Mouse (Mus musculus) embryonic facial prominence, embryonic 14.5 days (tissue): ENCODE data around the gene Gm9857. TPM values are rescaled to one million over a fixed set of nuclear protein-coding genes. Genes with fewer than 3 reads are reported as not detected.
A peak's percentile ranks its signal among the peaks of the same experiment; 100 is the strongest.

Source experiments
- ATAC-seq: fragments of 200-750 bp; cut with Nextera tagmentation; 2 replicates; pipeline ENCODE4 v1.8.0; 2017; ENCODE audit warnings: low read depth, moderate number of reproducible peaks, moderate TSS enrichment
- DNase-seq: peaks from one replicate; pipeline ENCODE4 v3.0.0-alpha.2; 2015; ENCODE audit warnings: low spot score
- H3K27ac ChIP-seq: fragments of 300-500 bp; sonication (generic); replicated peaks from 2 replicates; pipeline ENCODE4 v1.5.1; 2014; ENCODE audit warnings: low read depth, mild to moderate bottlenecking, low read length, moderate library complexity
- H3K27me3 ChIP-seq: fragments of 300-500 bp; sonication (generic); replicated peaks from 2 replicates; pipeline ENCODE4 v1.6.1; 2014; ENCODE audit warnings: low read length; ENCODE audit not compliant: control insufficient read depth, insufficient read depth
- H3K36me3 ChIP-seq: fragments of 300-500 bp; sonication (generic); 2 replicates; pipeline ENCODE4 v1.6.1; 2014; ENCODE audit warnings: low read length, mixed read lengths; ENCODE audit not compliant: control insufficient read depth, insufficient read depth
- H3K4me1 ChIP-seq: fragments of 300-500 bp; sonication (generic); 2 replicates; pipeline ENCODE4 v1.6.1; 2014; ENCODE audit warnings: antibody characterized with exemption, low read length; ENCODE audit not compliant: control insufficient read depth, insufficient read depth
- H3K4me2 ChIP-seq: fragments of 300-500 bp; sonication (generic); 2 replicates; pipeline ENCODE4 v1.6.1; 2014; ENCODE audit warnings: low read depth, mild to moderate bottlenecking, low read length, moderate library complexity, mixed read lengths
- H3K4me3 ChIP-seq: fragments of 300-500 bp; sonication (generic); 2 replicates; pipeline ENCODE4 v1.5.1; 2014; ENCODE audit warnings: low read depth, mild to moderate bottlenecking, low read length
- H3K9ac ChIP-seq: fragments of 300-500 bp; sonication (generic); 2 replicates; pipeline ENCODE4 v1.6.1; 2014; ENCODE audit warnings: low read depth, mild to moderate bottlenecking, low read length, moderate library complexity, mixed read lengths
- H3K9me3 ChIP-seq: fragments of 300-500 bp; sonication (generic); 2 replicates; pipeline ENCODE4 v1.6.1; 2016; ENCODE audit warnings: low read length; ENCODE audit not compliant: control insufficient read depth
- WGBS: fragments of 180-500 bp; shearing (Covaris S2); extraction: QIAGEN DNeasy Blood & Tissue Kit; methylation state at CpG from one replicate; pipeline ENCODE4 v1.1.7; 2014; 5-methylcytosine and 5-hydroxymethylcytosine counted together
- polyA plus RNA-seq: library from polyadenylated mRNA; unstranded; fragments of >200 nt; fragmentation: Nextera tagmentation; extraction: Ambion mirVana; gene quantifications from 2 replicates; pipeline ENCODE4 v1.2.1, GENCODE M21; 2014

Gene Gm9857
- polyA plus RNA-seq, 1 experiment from 2014 or later = not detected

DNA sequence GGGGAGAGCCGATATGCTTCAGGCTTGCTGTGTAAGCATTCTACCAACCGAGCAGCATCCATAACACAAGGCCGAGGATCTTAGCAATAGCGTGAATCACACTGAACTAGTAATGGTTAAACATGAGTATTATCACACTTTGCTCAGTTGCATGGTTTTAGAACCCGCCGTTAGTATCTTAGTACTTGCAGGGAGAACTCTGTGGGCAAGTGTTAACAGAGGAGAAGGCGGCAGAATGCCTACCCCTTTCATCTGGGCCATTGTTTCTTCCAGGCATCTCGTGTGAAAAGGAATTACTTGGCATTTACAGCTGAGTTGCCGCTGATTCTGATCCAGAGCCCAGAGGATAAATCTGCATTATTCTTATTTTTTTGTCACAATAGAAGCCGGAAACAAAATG lies 751 bp upstream of the Gm9857 start:
- no peak overlapping the region for H3K9ac ChIP-seq
- H3K9me3 ChIP-seq = no peaks in the 10 kb centered on the region
- H3K27me3 ChIP-seq = no peaks in the 10 kb centered on the region
- no peak overlapping the region for H3K27ac ChIP-seq
- no peaks in the 10 kb centered on the region for H3K36me3 ChIP-seq
- no peaks in the 10 kb centered on the region for H3K4me1 ChIP-seq
- no peak overlapping the region for H3K4me2 ChIP-seq
- H3K4me3 ChIP-seq = no peak overlapping the region
- ATAC-seq = no peak
- no peak for DNase-seq
- WGBS = 88% methylated on average over 10 of the region's 10 CpGs

DNA sequence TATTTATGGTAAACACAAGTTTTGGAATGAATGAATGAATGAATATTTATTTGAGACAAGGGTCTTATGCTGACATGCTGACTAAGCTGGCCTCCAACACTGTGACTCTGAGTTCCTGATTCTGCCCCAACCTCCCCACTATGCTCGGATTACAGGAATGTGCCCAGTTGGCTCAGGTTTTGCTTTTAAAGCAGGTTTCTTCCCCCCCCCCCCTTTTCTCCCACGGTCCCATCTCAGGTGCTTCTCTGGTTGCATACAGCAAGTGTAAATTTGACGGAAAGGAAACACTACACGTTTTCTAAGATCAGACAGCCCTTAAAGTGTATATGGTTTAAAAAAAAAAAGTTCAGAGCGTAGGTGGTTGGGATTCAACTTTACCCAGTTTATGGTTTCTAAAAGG lies 672 bp downstream of the Gm9857 start, which contains the start of gene Henmt1:
Gene Henmt1 (plus strand): TSS at position 301 of the 400 bp plus-strand sequence.
- no peak for DNase-seq
- ATAC-seq = no peak
- H3K9me3 ChIP-seq = no peaks in the 10 kb centered on the region
- H3K27me3 ChIP-seq = no peaks in the 10 kb centered on the region
- H3K4me1 ChIP-seq = no peaks in the 10 kb centered on the region
- 75% methylated on average over 5 of the region's 5 CpGs for WGBS
- H3K36me3 ChIP-seq = no peaks in the 10 kb centered on the region
- H3K9ac ChIP-seq = peak within 1 kb of the TSS; percentile 46
- H3K4me3 ChIP-seq = peak within 1 kb of the TSS; percentile 35
- no peak within 1 kb of the TSS for H3K27ac ChIP-seq
- peak within 1 kb of the TSS; percentile 61 for H3K4me2 ChIP-seq

DNA sequence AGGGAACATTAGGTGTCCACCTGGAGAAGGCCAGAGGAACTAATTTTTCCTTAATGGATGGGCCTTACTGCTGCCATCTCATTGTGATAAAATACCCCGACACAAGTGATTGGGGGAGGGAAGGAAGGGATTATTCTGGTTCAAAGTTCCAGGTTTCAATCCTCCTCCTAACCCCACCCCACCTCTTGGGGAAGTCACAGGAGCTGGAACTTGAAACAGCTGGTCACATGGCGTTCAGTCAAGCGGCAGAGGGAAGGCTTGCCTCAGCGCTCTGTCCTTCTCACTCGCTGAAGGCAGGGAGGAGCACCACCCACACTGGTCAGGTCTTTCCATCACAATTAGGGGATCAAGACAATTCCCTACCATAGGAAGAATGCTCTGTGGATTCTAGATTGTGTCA lies 1.6 kb downstream of the Gm9857 start:
- no peaks in the 10 kb centered on the region for H3K27me3 ChIP-seq
- H3K4me2 ChIP-seq = no peak overlapping the region
- no peaks in the 10 kb centered on the region for H3K9me3 ChIP-seq
- no peaks in the 10 kb centered on the region for H3K4me1 ChIP-seq
- H3K36me3 ChIP-seq = no peaks in the 10 kb centered on the region
- no peak overlapping the region for H3K4me3 ChIP-seq
- no peak overlapping the region for H3K27ac ChIP-seq
- H3K9ac ChIP-seq = no peak overlapping the region
- DNase-seq (no peak), ATAC-seq (no peak)
- WGBS = 85% methylated on average over 5 of the region's 5 CpGs

DNA sequence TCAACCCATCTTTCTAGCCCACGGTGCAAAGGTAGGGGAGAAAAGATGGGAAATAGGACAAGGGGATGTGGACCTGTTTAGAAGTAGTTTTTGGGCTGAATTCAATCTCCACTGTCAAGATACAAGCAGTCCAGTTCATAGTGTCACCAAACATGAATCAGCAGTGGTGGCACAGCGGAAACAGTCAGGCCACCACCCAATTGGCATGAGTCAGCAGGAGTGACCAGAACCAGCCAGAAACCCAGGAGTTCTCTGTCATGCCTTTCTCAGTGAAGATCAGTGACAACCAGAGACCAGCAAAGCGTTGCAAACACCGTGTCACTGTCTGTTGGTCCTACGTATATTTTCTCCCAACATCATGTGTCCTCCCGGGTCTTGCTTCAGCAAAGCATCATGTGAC lies 6.7 kb downstream of the Gm9857 start:
- DNase-seq (no peak), ATAC-seq (no peak)
- Histone ChIP-seq H3K9me3 (0 out of 2 replicates have a peak, but pooled peaks cover 5% of the 10 kb centered on the region), H3K27me3 (no peaks in the 10 kb centered on the region), H3K36me3 (no peaks in the 10 kb centered on the region), H3K4me3 (no peak overlapping the region), H3K4me2 (no peak overlapping the region), H3K9ac (no peak overlapping the region), H3K4me1 (no peaks in the 10 kb centered on the region), H3K27ac (no peak overlapping the region)
- whole genome bisulfite sequencing = 91% methylated on average over 6 of the region's 6 CpGs

DNA sequence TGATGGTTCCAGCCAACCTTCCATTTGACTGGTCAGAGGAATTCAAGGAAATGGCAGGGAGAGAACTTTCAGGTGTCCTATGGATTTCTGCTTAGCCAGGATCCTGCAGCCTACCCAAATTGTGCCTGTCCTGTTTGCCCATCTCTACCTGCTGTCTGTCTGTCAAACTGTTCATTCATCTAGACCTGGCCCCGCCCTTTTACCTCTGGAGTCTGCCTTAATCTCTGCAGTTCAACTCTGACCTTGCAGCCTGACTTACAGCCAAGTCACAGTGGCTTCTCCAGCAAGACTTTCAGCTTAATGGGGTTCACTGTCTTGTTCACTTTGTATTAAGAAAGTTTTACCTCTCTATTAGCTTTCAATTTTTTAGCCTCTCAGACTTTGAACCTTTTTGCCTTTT lies 13.9 kb downstream of the Gm9857 start:
- H3K9me3 ChIP-seq = 0 out of 2 replicates have a peak, but pooled peaks cover 5% of the 10 kb centered on the region
- DNase-seq (no peak), ATAC-seq (no peak)
- no peak overlapping the region for H3K27ac ChIP-seq
- WGBS = 63% methylated on average over 1 of the region's 1 CpGs
- no peaks in the 10 kb centered on the region for H3K36me3 ChIP-seq
- no peak overlapping the region for H3K4me2 ChIP-seq
- no peak overlapping the region for H3K9ac ChIP-seq
- H3K4me3 ChIP-seq = no peak overlapping the region
- no peaks in the 10 kb centered on the region for H3K4me1 ChIP-seq
- H3K27me3 ChIP-seq = no peaks in the 10 kb centered on the region

DNA sequence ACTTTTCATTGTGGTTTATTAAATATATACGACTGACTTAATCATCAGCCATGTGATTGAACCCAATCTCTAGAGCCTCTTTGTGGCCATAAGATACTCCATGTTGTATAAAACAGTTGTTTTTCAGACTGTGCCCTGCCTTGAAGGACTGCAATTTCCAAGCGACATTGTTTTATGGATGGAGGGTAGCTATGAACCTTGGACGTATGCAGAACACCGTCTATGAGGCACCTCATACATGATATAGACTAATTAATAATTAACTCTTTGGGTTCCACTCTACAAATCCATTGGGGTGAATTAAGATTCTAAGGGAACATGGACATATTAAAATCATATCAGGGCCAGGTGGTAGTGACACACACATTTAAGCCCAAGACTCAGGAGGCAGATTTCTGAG lies 14.6 kb downstream of the Gm9857 start:
- 91% methylated on average over 4 of the region's 4 CpGs for WGBS
- DNase-seq (no peak), ATAC-seq (no peak)
- Histone ChIP-seq H3K9ac (no peak overlapping the region), H3K4me1 (no peaks in the 10 kb centered on the region), H3K9me3 (0 out of 2 replicates have a peak, but pooled peaks cover 5% of the 10 kb centered on the region), H3K27me3 (no peaks in the 10 kb centered on the region), H3K4me2 (no peak overlapping the region), H3K27ac (no peak overlapping the region), H3K36me3 (no peaks in the 10 kb centered on the region), H3K4me3 (no peak overlapping the region)

DNA sequence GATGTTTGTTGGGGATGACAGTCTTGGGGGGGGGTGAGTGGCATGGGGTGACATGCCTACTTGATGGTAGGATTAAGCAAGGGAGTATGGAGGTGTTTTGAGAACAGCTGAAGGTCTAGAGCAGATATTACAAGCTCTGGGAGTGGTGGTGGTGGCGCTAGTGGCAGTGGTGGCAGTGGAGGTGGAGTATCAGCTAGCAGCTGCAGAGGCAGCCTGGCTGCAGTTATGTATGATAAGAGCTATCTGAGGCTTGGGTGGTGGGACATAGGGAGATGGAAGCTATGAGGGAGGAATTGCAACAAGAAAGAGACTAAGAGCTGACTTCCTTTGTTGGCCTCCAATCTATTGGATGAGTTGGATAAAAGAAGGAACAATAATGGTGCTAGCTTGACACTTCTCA lies 18.4 kb downstream of the Gm9857 start:
- Histone ChIP-seq H3K9me3 (no peaks in the 10 kb centered on the region), H3K36me3 (no peaks in the 10 kb centered on the region), H3K4me2 (no peak overlapping the region), H3K27me3 (no peaks in the 10 kb centered on the region), H3K4me3 (no peak overlapping the region), H3K4me1 (no peaks in the 10 kb centered on the region), H3K9ac (no peak overlapping the region), H3K27ac (no peak overlapping the region)
- no peak for ATAC-seq
- DNase-seq = no peak
- 75% methylated on average over 1 of the region's 1 CpGs for WGBS

DNA sequence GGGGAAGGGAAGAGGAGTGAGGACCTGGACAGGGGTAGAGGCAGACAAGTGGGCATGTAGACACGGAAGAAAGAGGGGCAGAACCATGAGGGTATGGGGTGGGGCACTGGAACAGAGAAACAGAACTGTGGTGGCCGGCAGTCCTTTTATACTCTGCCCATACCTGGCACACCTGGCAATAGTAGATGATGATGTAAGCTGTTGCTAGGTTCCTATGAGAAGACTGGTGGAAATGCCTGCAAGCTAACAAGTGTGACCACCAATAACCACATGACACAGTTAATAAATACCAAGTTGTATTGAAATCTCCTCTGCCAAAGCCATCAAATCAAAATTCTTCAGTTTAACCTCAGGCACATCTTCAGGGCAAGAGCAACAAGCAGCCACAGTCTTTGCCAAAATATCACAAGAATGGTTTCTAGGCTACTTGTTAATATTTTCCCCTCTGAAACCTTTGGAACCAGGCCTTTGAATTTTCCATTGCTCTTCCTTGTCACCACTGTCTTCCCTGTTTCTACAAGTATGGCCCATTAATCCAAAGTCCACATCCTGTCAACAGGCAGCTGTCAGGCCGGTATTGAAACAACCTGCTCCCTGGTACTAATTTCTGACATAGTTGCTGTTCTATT lies 19.7 kb downstream of the Gm9857 start:
- ATAC-seq (no peak), DNase-seq (no peak)
- no peaks in the 10 kb centered on the region for H3K4me1 ChIP-seq
- H3K27ac ChIP-seq = no peak overlapping the region
- no peak overlapping the region for H3K9ac ChIP-seq
- no peaks in the 10 kb centered on the region for H3K36me3 ChIP-seq
- H3K4me2 ChIP-seq = no peak overlapping the region
- WGBS = 82% methylated on average over 3 of the region's 3 CpGs
- H3K9me3 ChIP-seq = no peaks in the 10 kb centered on the region
- no peak overlapping the region for H3K4me3 ChIP-seq
- no peaks in the 10 kb centered on the region for H3K27me3 ChIP-seq

DNA sequence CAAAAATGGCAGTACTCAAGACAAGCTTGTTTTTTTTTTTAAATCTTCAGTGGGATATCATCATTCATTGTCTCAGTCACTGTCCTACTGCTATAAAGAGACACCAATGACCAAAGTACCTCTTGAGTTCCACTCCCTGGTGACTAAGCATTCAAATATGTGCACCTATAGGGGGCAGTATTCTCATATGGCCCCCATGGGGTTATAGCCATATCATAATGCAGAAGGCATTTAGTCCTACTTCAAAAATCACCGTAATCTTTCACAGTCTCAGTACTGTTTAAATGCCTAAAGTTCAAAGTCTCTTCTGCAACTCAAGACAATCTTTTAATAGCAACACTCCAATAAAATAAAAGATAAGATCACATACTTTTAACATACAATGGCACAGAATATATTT lies 21.4 kb downstream of the Gm9857 start:
- H3K4me3 ChIP-seq = no peak overlapping the region
- no peaks in the 10 kb centered on the region for H3K36me3 ChIP-seq
- WGBS = 87% methylated on average over 1 of the region's 1 CpGs
- no peak overlapping the region for H3K9ac ChIP-seq
- H3K4me1 ChIP-seq = no peaks in the 10 kb centered on the region
- H3K27ac ChIP-seq = no peak overlapping the region
- H3K4me2 ChIP-seq = no peak overlapping the region
- DNase-seq (no peak), ATAC-seq (no peak)
- no peaks in the 10 kb centered on the region for H3K27me3 ChIP-seq
- no peaks in the 10 kb centered on the region for H3K9me3 ChIP-seq
